Mouse (Mus musculus) embryonic facial prominence, embryonic 13.5 days (tissue): ENCODE results near the gene Smim15. TPM values are rescaled to one million over a fixed set of nuclear protein-coding genes. Genes with fewer than 3 reads are reported as not detected.

Source experiments
- ATAC-seq: fragments of 200-750 bp; cut with Nextera tagmentation; 2 replicates; pipeline ENCODE4 v1.8.0; 2017; ENCODE audit warnings: low read depth; ENCODE audit not compliant: insufficient number of reproducible peaks, insufficient read depth, low FRiP score, low TSS enrichment
- H3K27ac ChIP-seq: fragments of 300-500 bp; sonication (generic); 2 replicates; pipeline ENCODE4 v1.5.1; 2015; ENCODE audit warnings: moderate library complexity, mild to moderate bottlenecking, inconsistent platforms
- H3K27me3 ChIP-seq: fragments of 300-500 bp; sonication (generic); 2 replicates; pipeline ENCODE4 v1.6.1; 2015; ENCODE audit warnings: mild to moderate bottlenecking, inconsistent platforms
- H3K36me3 ChIP-seq: fragments of 300-500 bp; sonication (generic); 2 replicates; pipeline ENCODE4 v1.6.1; 2015; ENCODE audit warnings: mild to moderate bottlenecking, inconsistent platforms
- H3K4me1 ChIP-seq: fragments of 300-500 bp; sonication (generic); 2 replicates; pipeline ENCODE4 v1.6.1; 2015; ENCODE audit warnings: inconsistent platforms
- H3K4me2 ChIP-seq: fragments of 300-500 bp; sonication (generic); 2 replicates; pipeline ENCODE4 v1.6.1; 2015; ENCODE audit warnings: moderate library complexity, mild to moderate bottlenecking, inconsistent platforms
- H3K4me3 ChIP-seq: fragments of 300-500 bp; sonication (generic); 2 replicates; pipeline ENCODE4 v1.5.1; 2015; ENCODE audit warnings: mild to moderate bottlenecking, inconsistent platforms
- H3K9ac ChIP-seq: fragments of 300-500 bp; sonication (generic); 2 replicates; pipeline ENCODE4 v1.6.1; 2015; ENCODE audit warnings: mild to moderate bottlenecking, inconsistent platforms
- H3K9me3 ChIP-seq: fragments of 300-500 bp; sonication (generic); 2 replicates; pipeline ENCODE4 v1.6.1; 2016; ENCODE audit warnings: inconsistent platforms
- WGBS: fragments of 180-500 bp; shearing (Covaris S2); methylation state at CpG from one replicate; pipeline ENCODE4 v1.1.7; 2015; ENCODE audit warnings: mixed read lengths; 5-methylcytosine and 5-hydroxymethylcytosine counted together
- polyA plus RNA-seq: library from polyadenylated mRNA; unstranded; fragments of >200 nt; fragmentation: Nextera tagmentation; extraction: Ambion mirVana; gene quantifications from 2 replicates; pipeline ENCODE4 v1.2.1, GENCODE M21; 2015

Smim15 gene
- polyA plus RNA-seq, 1 experiment from 2014 or later: 50.8 TPM

- no peaks in the 10 kb centered on the region for H3K27me3 ChIP-seq
- H3K9ac ChIP-seq: no peak overlapping the region
- H3K4me2 ChIP-seq: no peak overlapping the region
- no peaks in the 10 kb centered on the region for H3K9me3 ChIP-seq
- no peak for ATAC-seq
- H3K4me1 ChIP-seq: peaks cover 6% of the 10 kb centered on the region
- WGBS: 83% methylated on average over 11 of the region's 11 CpGs
- H3K27ac ChIP-seq: no peak overlapping the region
- no peak overlapping the region for H3K4me3 ChIP-seq
- no peaks in the 10 kb centered on the region for H3K36me3 ChIP-seq
These were observed 19.3 kb downstream of the Smim15 start for GRCm38 (mm10) chr13:108063374-108064134.

- Histone ChIP-seq H3K4me2 (no peak overlapping the region), H3K36me3 (no peaks in the 10 kb centered on the region), H3K9ac (no peak overlapping the region), H3K4me3 (no peak overlapping the region), H3K27ac (no peak overlapping the region), H3K27me3 (no peaks in the 10 kb centered on the region), H3K9me3 (no peaks in the 10 kb centered on the region), H3K4me1 (peaks cover 6% of the 10 kb centered on the region)
- no peak for ATAC-seq
- WGBS: 82% methylated on average over 6 of the region's 6 CpGs
These were observed 20.1 kb downstream of the Smim15 start for GRCm38 (mm10) chr13:108064331-108064730.

GRCm38 (mm10) chr13:108066021-108066420 lies 21.8 kb downstream of the Smim15 start:
- ATAC-seq: no peak
- no peaks in the 10 kb centered on the region for H3K9me3 ChIP-seq
- WGBS: 69% methylated on average over 2 of the region's 2 CpGs
- H3K36me3 ChIP-seq: no peaks in the 10 kb centered on the region
- no peak overlapping the region for H3K9ac ChIP-seq
- no peak overlapping the region for H3K27ac ChIP-seq
- no peak overlapping the region for H3K4me2 ChIP-seq
- H3K4me1 ChIP-seq: no peaks in the 10 kb centered on the region
- no peak overlapping the region for H3K4me3 ChIP-seq
- H3K27me3 ChIP-seq: no peaks in the 10 kb centered on the region

- no peaks in the 10 kb centered on the region for H3K9me3 ChIP-seq
- H3K27ac ChIP-seq: no peak overlapping the region
- no peak for ATAC-seq
- H3K4me3 ChIP-seq: no peak overlapping the region
- H3K27me3 ChIP-seq: no peaks in the 10 kb centered on the region
- 63% methylated on average over 4 of the region's 4 CpGs for WGBS
- H3K9ac ChIP-seq: no peak overlapping the region
- no peaks in the 10 kb centered on the region for H3K36me3 ChIP-seq
- no peaks in the 10 kb centered on the region for H3K4me1 ChIP-seq
- H3K4me2 ChIP-seq: no peak overlapping the region
These were observed 24.9 kb downstream of the Smim15 start for GRCm38 (mm10) chr13:108069151-108069550.

- 94% methylated on average over 10 of the region's 10 CpGs for WGBS
- no peak overlapping the region for H3K9ac ChIP-seq
- no peaks in the 10 kb centered on the region for H3K9me3 ChIP-seq
- no peaks in the 10 kb centered on the region for H3K36me3 ChIP-seq
- H3K27me3 ChIP-seq: no peaks in the 10 kb centered on the region
- ATAC-seq: no peak
- no peak overlapping the region for H3K27ac ChIP-seq
- no peak overlapping the region for H3K4me2 ChIP-seq
- no peaks in the 10 kb centered on the region for H3K4me1 ChIP-seq
- H3K4me3 ChIP-seq: no peak overlapping the region
These were observed 25.9 kb downstream of the Smim15 start for GRCm38 (mm10) chr13:108070171-108070570.

GRCm38 (mm10) chr13:108077476-108077875 lies 33.2 kb downstream of the Smim15 start:
- Histone ChIP-seq H3K27ac (no peak overlapping the region), H3K9me3 (no peaks in the 10 kb centered on the region), H3K4me2 (no peak overlapping the region), H3K27me3 (no peaks in the 10 kb centered on the region), H3K36me3 (no peaks in the 10 kb centered on the region), H3K4me3 (no peak overlapping the region), H3K4me1 (no peaks in the 10 kb centered on the region), H3K9ac (no peak overlapping the region)
- 76% methylated on average over 6 of the region's 6 CpGs for WGBS
- ATAC-seq: no peak

GRCm38 (mm10) chr13:108077901-108078300 lies 33.7 kb downstream of the Smim15 start:
- H3K4me1 ChIP-seq: no peaks in the 10 kb centered on the region
- ATAC-seq: no peak
- H3K27ac ChIP-seq: no peak overlapping the region
- no peak overlapping the region for H3K4me3 ChIP-seq
- no peak overlapping the region for H3K9ac ChIP-seq
- H3K4me2 ChIP-seq: no peak overlapping the region
- H3K36me3 ChIP-seq: no peaks in the 10 kb centered on the region
- 88% methylated on average over 4 of the region's 4 CpGs for WGBS
- H3K27me3 ChIP-seq: no peaks in the 10 kb centered on the region
- H3K9me3 ChIP-seq: no peaks in the 10 kb centered on the region

GRCm38 (mm10) chr13:108084086-108084485 lies 39.8 kb downstream of the Smim15 start:
- H3K4me1 ChIP-seq: peaks cover 2% of the 10 kb centered on the region; the same call in 1 of the 2 replicates
- WGBS: 82% methylated on average over 4 of the region's 4 CpGs
- H3K4me3 ChIP-seq: no peak overlapping the region
- H3K27me3 ChIP-seq: no peaks in the 10 kb centered on the region
- ATAC-seq: no peak
- H3K9ac ChIP-seq: no peak overlapping the region
- H3K36me3 ChIP-seq: no peaks in the 10 kb centered on the region
- no peak overlapping the region for H3K4me2 ChIP-seq
- no peaks in the 10 kb centered on the region for H3K9me3 ChIP-seq
- H3K27ac ChIP-seq: no peak overlapping the region

- WGBS: 83% methylated on average over 5 of the region's 5 CpGs
These were observed 41.8 kb downstream of the Smim15 start for GRCm38 (mm10) chr13:108086036-108086435.

GRCm38 (mm10) chr13:108086724-108087123 lies 42.5 kb downstream of the Smim15 start:
- no peak overlapping the region for H3K4me2 ChIP-seq
- H3K36me3 ChIP-seq: 0 out of 2 replicates have a peak, but pooled peaks cover 7% of the 10 kb centered on the region
- ATAC-seq: no peak
- peaks cover 2% of the 10 kb centered on the region; the same call in 1 of the 2 replicates for H3K4me1 ChIP-seq
- H3K27ac ChIP-seq: no peak overlapping the region
- H3K9me3 ChIP-seq: no peaks in the 10 kb centered on the region
- no peak overlapping the region for H3K4me3 ChIP-seq
- no peak overlapping the region for H3K9ac ChIP-seq
- no peaks in the 10 kb centered on the region for H3K27me3 ChIP-seq
- 57% methylated on average over 4 of the region's 4 CpGs for WGBS

More at GRCm38 (mm10) chr13:108086036-108086435, 41.8 kb downstream of the Smim15 start:
- no peak overlapping the region for H3K27ac ChIP-seq
- H3K36me3 ChIP-seq: 0 out of 2 replicates have a peak, but pooled peaks cover 7% of the 10 kb centered on the region
- no peak for ATAC-seq
- no peak overlapping the region for H3K4me2 ChIP-seq
- no peaks in the 10 kb centered on the region for H3K27me3 ChIP-seq
- H3K4me3 ChIP-seq: no peak overlapping the region
- no peaks in the 10 kb centered on the region for H3K9me3 ChIP-seq
- H3K9ac ChIP-seq: no peak overlapping the region
- peaks cover 2% of the 10 kb centered on the region; the same call in 1 of the 2 replicates for H3K4me1 ChIP-seq

- Histone ChIP-seq H3K36me3 (0 out of 2 replicates have a peak, but pooled peaks cover 7% of the 10 kb centered on the region), H3K27me3 (no peaks in the 10 kb centered on the region), H3K4me2 (no peak overlapping the region), H3K27ac (no peak overlapping the region), H3K4me3 (no peak overlapping the region), H3K9me3 (no peaks in the 10 kb centered on the region), H3K9ac (no peak overlapping the region), H3K4me1 (no peaks in the 10 kb centered on the region)
- ATAC-seq: no peak
- 81% methylated on average over 7 of the region's 7 CpGs for WGBS
These were observed 48.0 kb downstream of the Smim15 start for GRCm38 (mm10) chr13:108092290-108092689.

- ATAC-seq: no peak
- Histone ChIP-seq H3K4me1 (no peaks in the 10 kb centered on the region), H3K9ac (no peak overlapping the region), H3K4me3 (no peak overlapping the region), H3K9me3 (no peaks in the 10 kb centered on the region), H3K4me2 (no peak overlapping the region), H3K36me3 (peaks cover 7% of the 10 kb centered on the region; the same call in 1 of the 2 replicates), H3K27me3 (no peaks in the 10 kb centered on the region), H3K27ac (no peak overlapping the region)
- WGBS: 92% methylated on average over 5 of the region's 5 CpGs
These were observed 50.4 kb downstream of the Smim15 start for GRCm38 (mm10) chr13:108094681-108095080.
